Mouse (Mus musculus) G1E-ER4 (cell line): ENCODE measurements around the gene Ocrl. TPM values are rescaled to one million over a fixed set of nuclear protein-coding genes. Genes with fewer than 3 reads are reported as not detected.

Experiments
- GATA1 ChIP-seq: IDR thresholded peaks from one replicate; pipeline ENCODE4 v1.8.0; 2012; ENCODE audit warnings: low read length, inconsistent platforms
- polyA plus RNA-seq: library from polyadenylated mRNA; stranded (reverse); fragments of >175 nt; gene quantifications from 2 replicates; pipeline ENCODE4 v1.2.3, GENCODE M21; 2012

The Ocrl gene
- polyA plus RNA-seq = not detected in 2 replicates

- no peak for TF ChIP-seq GATA1
These were observed at the start of gene Ocrl for GRCm38 (mm10) chrX:47912306-47912792. Gene Ocrl, plus strand, starts transcription at chrX:47912387.

GRCm38 (mm10) chrX:47880052-47880451 is 32.1 kb upstream of the Ocrl start:
- TF ChIP-seq GATA1 = no peak

- TF ChIP-seq GATA1 = no peak
These were observed 29.4 kb upstream of the Ocrl start for GRCm38 (mm10) chrX:47882813-47883212.

- no peak for TF ChIP-seq GATA1
These were observed 24.8 kb upstream of the Ocrl start for GRCm38 (mm10) chrX:47887401-47887800.

- TF ChIP-seq GATA1 = no peak
These were observed 20.8 kb upstream of the Ocrl start for GRCm38 (mm10) chrX:47891243-47891906.

GRCm38 (mm10) chrX:47891907-47892430 is 20.2 kb upstream of the Ocrl start:
- TF ChIP-seq GATA1 = no peak

- TF ChIP-seq GATA1 = no peak
These were observed 19.7 kb upstream of the Ocrl start, which contains the start of gene Smarca1 for GRCm38 (mm10) chrX:47892431-47893024. Gene Smarca1, minus strand, starts transcription at chrX:47892974.

- no peak for TF ChIP-seq GATA1
These were observed 836 bp downstream of the Ocrl start for GRCm38 (mm10) chrX:47912904-47913542.

GRCm38 (mm10) chrX:47913543-47913938 is 1.4 kb downstream of the Ocrl start:
- no peak for TF ChIP-seq GATA1

- no peak for TF ChIP-seq GATA1
These were observed 4.6 kb downstream of the Ocrl start for GRCm38 (mm10) chrX:47916831-47917230.

GRCm38 (mm10) chrX:47920541-47920940 is 8.4 kb downstream of the Ocrl start:
- no peak for TF ChIP-seq GATA1

GRCm38 (mm10) chrX:47927981-47928380 is 15.8 kb downstream of the Ocrl start:
- no peak for TF ChIP-seq GATA1

- TF ChIP-seq GATA1 = no peak
These were observed 18.3 kb downstream of the Ocrl start for GRCm38 (mm10) chrX:47930449-47930848.

- TF ChIP-seq GATA1 = no peak
These were observed 22.2 kb downstream of the Ocrl start for GRCm38 (mm10) chrX:47934352-47934751.

GRCm38 (mm10) chrX:47936885-47937284 is 24.7 kb downstream of the Ocrl start:
- TF ChIP-seq GATA1 = no peak

- no peak for TF ChIP-seq GATA1
These were observed 25.6 kb downstream of the Ocrl start for GRCm38 (mm10) chrX:47937740-47938139.
